8 mouse cellular contexts compared by ENCODE assay signal in the genomic region with DNA sequence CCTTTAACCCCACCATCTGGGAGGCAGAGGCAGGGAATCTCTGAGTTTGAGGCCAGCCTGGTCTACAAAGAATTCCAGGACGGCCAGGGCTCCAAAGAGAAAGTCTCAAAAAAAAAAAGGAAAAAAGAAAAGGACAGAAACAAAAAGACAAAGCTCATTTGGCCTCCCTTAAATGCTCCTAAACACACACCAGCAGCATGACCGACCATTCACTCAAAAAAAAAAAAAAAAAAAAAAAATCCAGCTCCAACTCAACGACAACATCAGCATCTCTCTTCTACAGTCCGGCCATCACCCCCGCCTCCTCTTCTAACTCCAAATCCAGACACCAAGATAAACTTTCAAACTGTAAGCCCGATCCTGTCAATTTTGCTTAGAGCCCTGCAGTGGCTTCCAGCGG. TPM values are rescaled to one million over a fixed set of nuclear protein-coding genes. Genes with fewer than 3 reads are reported as not detected.
A peak's percentile ranks its signal among the peaks of the same experiment; 100 is the strongest.
DNase-seq lines count a peak whose midpoint lies in the region; ATAC-seq and TF ChIP-seq lines count a peak whose summit lies in the region.

No protein-coding gene starts in this region.

- H3K9me3 ChIP-seq in heart, embryonic 14.5 days (ENCODE audit: control insufficient read depth, low read length), result no peaks in the 10 kb centered on the region
- H3K9me3 ChIP-seq in ES-E14 (ENCODE audit: control insufficient read depth, insufficient read depth, low read depth, low read length), result no peaks in the 10 kb centered on the region
- no peaks in the 10 kb centered on the region for H3K9me3 ChIP-seq in forebrain, embryonic 16.5 days (ENCODE audit: control insufficient read depth, low read length)
- H3K9me3 ChIP-seq in liver, postnatal 0 days (ENCODE audit: low read length), result no peaks in the 10 kb centered on the region

- 6% methylated on average over 7 of the region's 7 CpGs for WGBS in heart, embryonic 14.5 days
- 10% methylated on average over 7 of the region's 7 CpGs for WGBS in forebrain, embryonic 16.5 days
- 7% methylated on average over 7 of the region's 7 CpGs for WGBS in liver, postnatal 0 days (ENCODE audit: insufficient replicate concordance)

- peak overlapping the region; percentile 96 for H3K9ac ChIP-seq in heart, embryonic 14.5 days (ENCODE audit: low read length)
- peak overlapping the region; percentile 97 for H3K9ac ChIP-seq in ES-E14 (ENCODE audit: insufficient read depth, low read depth, low read length, poor library complexity, severe bottlenecking)
- peak overlapping the region; percentile 88 for H3K9ac ChIP-seq in forebrain, embryonic 16.5 days (replicated peaks; ENCODE audit: low read depth, low read length)
- H3K9ac ChIP-seq in liver, postnatal 0 days (replicated peaks), result peak overlapping the region; percentile 99

- DNase-seq in heart, postnatal 36 days, result no peak
- DNase-seq in ES-E14 (ENCODE audit: low read depth, low spot score), result no peak
- no peak for DNase-seq in liver, postnatal 0 days
- DNase-seq in cerebellum, postnatal 14 days, result no peak
- DNase-seq in cerebellum, postnatal 25 days, result no peak

- H3K4me2 ChIP-seq in heart, embryonic 14.5 days (ENCODE audit: low read length), result peak overlapping the region; percentile 77
- H3K4me2 ChIP-seq in forebrain, embryonic 16.5 days (ENCODE audit: low read length), result peak overlapping the region; percentile 98
- H3K4me2 ChIP-seq in liver, postnatal 0 days (ENCODE audit: low read depth, low read length), result peak overlapping the region; percentile 78

- H3K4me1 ChIP-seq in heart, embryonic 14.5 days (ENCODE audit: control insufficient read depth in 2 of 2, insufficient read depth in 2 of 2, low read length in 2 of 2), result peaks cover 5 to 13% of the 10 kb centered on the region in 2 experiments
- peaks cover 2 to 4% of the 10 kb centered on the region in 2 experiments; a peak in 2 of 4 replicates for H3K4me1 ChIP-seq in ES-E14 (ENCODE audit: control insufficient read depth in 2 of 2, insufficient read depth in 2 of 2, low read length in 2 of 2, poor library complexity in 1 of 2)
- H3K4me1 ChIP-seq in forebrain, embryonic 16.5 days (replicated peaks; ENCODE audit: control insufficient read depth, insufficient read depth, low read length), result peaks cover 19% of the 10 kb centered on the region
- H3K4me1 ChIP-seq in liver, postnatal 0 days (ENCODE audit: insufficient read depth), result peaks cover 11% of the 10 kb centered on the region

- intact Hi-C loops in heart, postnatal 36 days (cut with DNase I), result loop anchor here (2.0 kb wide), 1 partner anchor 30 kb away; no protein-coding TSS in a partner anchor

- peak overlapping the region; percentile 89 to 95 for H3K4me3 ChIP-seq in heart, embryonic 14.5 days (ENCODE audit: control insufficient read depth in 1 of 2, insufficient read depth in 1 of 2, low read depth in 1 of 2, low read length in 2 of 2)
- peak overlapping the region; percentile 89 to 93 for H3K4me3 ChIP-seq in ES-E14 (ENCODE audit: insufficient read depth in 1 of 2, low read depth in 1 of 2, low read length in 2 of 2, poor library complexity in 1 of 2, severe bottlenecking in 1 of 2)
- peak overlapping the region; percentile 98 for H3K4me3 ChIP-seq in forebrain, embryonic 16.5 days (replicated peaks; ENCODE audit: low read length)
- H3K4me3 ChIP-seq in liver, postnatal 0 days (ENCODE audit: low read depth, low read length), result peak overlapping the region; percentile 97

- H3K36me3 ChIP-seq in heart, embryonic 14.5 days (ENCODE audit: control insufficient read depth, insufficient read depth, low read length), result peaks cover 44% of the 10 kb centered on the region
- peaks cover 38% of the 10 kb centered on the region for H3K36me3 ChIP-seq in ES-E14 (ENCODE audit: control insufficient read depth, insufficient read depth, low read length, poor library complexity, severe bottlenecking)
- H3K36me3 ChIP-seq in forebrain, embryonic 16.5 days (ENCODE audit: control insufficient read depth, insufficient read depth), result peaks cover 28% of the 10 kb centered on the region
- peaks cover 37% of the 10 kb centered on the region for H3K36me3 ChIP-seq in liver, postnatal 0 days (replicated peaks; ENCODE audit: insufficient read depth, low read length)

- no peak for TF ChIP-seq CTCF in liver, postnatal 0 days (IDR thresholded peaks at IDR 0.05; ENCODE audit: low read depth)

- H3K27me3 ChIP-seq in heart, embryonic 14.5 days (ENCODE audit: control insufficient read depth, insufficient read depth, low read length), result no peaks in the 10 kb centered on the region
- H3K27me3 ChIP-seq in forebrain, embryonic 16.5 days (replicated peaks; ENCODE audit: control insufficient read depth, insufficient read depth, low read length), result no peaks in the 10 kb centered on the region
- no peaks in the 10 kb centered on the region for H3K27me3 ChIP-seq in liver, postnatal 0 days (ENCODE audit: insufficient read depth, low read length)

- ATAC-seq in heart, embryonic 14.5 days (ENCODE audit: insufficient number of reproducible peaks, insufficient read depth, low FRiP score, low read depth), result no peak
- no peak for ATAC-seq in forebrain, embryonic 16.5 days
- ATAC-seq in liver, postnatal 0 days, result no peak
- ATAC-seq in CD4-positive, CD25-positive, alpha-beta regulatory T cell, adult 4 months, result no peak

- in situ Hi-C loops in ES-E14 (cut with MboI; ENCODE audit: low sequenced_read_pairs in 2 of 2, unreplicated experiment in 2 of 2), result no loop called here

- no peak for TF ChIP-seq EP300 in liver, postnatal 0 days (IDR thresholded peaks at IDR 0.05; ENCODE audit: low read depth)

- H3K27ac ChIP-seq in heart, embryonic 14.5 days (replicated peaks in 1 of 2; ENCODE audit: control insufficient read depth in 1 of 2, insufficient read depth in 1 of 2, low read depth in 2 of 2, low read length in 2 of 2), result peak overlapping the region in 1 of 2 experiments; percentile 83; a peak in 2 of 4 replicates
- no peak overlapping the region for H3K27ac ChIP-seq in ES-E14 (ENCODE audit: insufficient read depth, low read depth, low read length, poor library complexity, severe bottlenecking)
- no peak overlapping the region for H3K27ac ChIP-seq in forebrain, embryonic 16.5 days (ENCODE audit: low read length)
- peak overlapping the region; percentile 90 for H3K27ac ChIP-seq in liver, postnatal 0 days (ENCODE audit: low read depth)

TF ChIP-seq in ES-E14, 5 proteins besides CTCF, POLR2A, EP300 and RAD21:
- TF ChIP-seq CHD2 (IDR thresholded peaks at IDR 0.05; ENCODE audit: low read depth, low read length), result no peak
- TF ChIP-seq ZNF384 (IDR thresholded peaks at IDR 0.05; ENCODE audit: low read depth, low read length), result peak; percentile 59; the same call in 1 of the 2 replicates
- TF ChIP-seq ZC3H11A (IDR thresholded peaks at IDR 0.05; ENCODE audit: borderline replicate concordance, low read depth, low read length), result no peak

RNA-seq across cellular contexts. Expression of a gene that starts 1.0 kb away (rescaled TPM):
- 263 and 280 TPM in 2 replicates for polyA plus RNA-seq in heart, embryonic 14.5 days (2014; fragmentation: Nextera tagmentation; extraction: Ambion mirVana)
- total RNA-seq in heart, postnatal 36 days (2021), result 10 to 100 TPM; 64.4 to 72.8 TPM
- total RNA-seq in ES-E14 (2012; rRNA removed), result 337 and 400 TPM in 2 replicates
- 271 and 273 TPM in 2 replicates for polyA plus RNA-seq in forebrain, embryonic 16.5 days (2015; fragmentation: Nextera tagmentation; extraction: Ambion mirVana)
- polyA plus RNA-seq in liver, postnatal 0 days (2015; fragmentation: Nextera tagmentation; extraction: Ambion mirVana), result 119 and 125 TPM in 2 replicates
- polyA plus RNA-seq in CD4-positive, CD25-positive, alpha-beta regulatory T cell, adult 4 months (2017; shearing (Covaris generic)), result 100 to 1,000 TPM; 175 to 208 TPM

RNA-seq across cellular contexts. Expression of a gene that starts 8.7 kb away (rescaled TPM):
- polyA plus RNA-seq in heart, embryonic 14.5 days (2014; fragmentation: Nextera tagmentation; extraction: Ambion mirVana), result 0.39 and 0.51 TPM in 2 replicates
- total RNA-seq in heart, postnatal 36 days (2021), result under 1 TPM; 0.06 to 0.16 TPM
- 0.22 and 0.58 TPM in 2 replicates for total RNA-seq in ES-E14 (2012; rRNA removed)
- polyA plus RNA-seq in forebrain, embryonic 16.5 days (2015; fragmentation: Nextera tagmentation; extraction: Ambion mirVana), result 0.13 and 0.40 TPM in 2 replicates
- polyA plus RNA-seq in liver, postnatal 0 days (2015; fragmentation: Nextera tagmentation; extraction: Ambion mirVana), result 0.06 and 0.09 TPM in 2 replicates
- not detected for polyA plus RNA-seq in CD4-positive, CD25-positive, alpha-beta regulatory T cell, adult 4 months (2017; shearing (Covaris generic))

RNA-seq across cellular contexts. Expression of a gene that starts 31.2 kb away (rescaled TPM):
- polyA plus RNA-seq in heart, embryonic 14.5 days (2014; fragmentation: Nextera tagmentation; extraction: Ambion mirVana), result 73.6 and 75.7 TPM in 2 replicates
- total RNA-seq in heart, postnatal 36 days (2021), result 10 to 100 TPM; 79.4 to 86.8 TPM
- total RNA-seq in ES-E14 (2012; rRNA removed), result 69.3 and 116 TPM in 2 replicates
- polyA plus RNA-seq in forebrain, embryonic 16.5 days (2015; fragmentation: Nextera tagmentation; extraction: Ambion mirVana), result 59.8 and 69.7 TPM in 2 replicates
- polyA plus RNA-seq in liver, postnatal 0 days (2015; fragmentation: Nextera tagmentation; extraction: Ambion mirVana), result 28.6 and 29.0 TPM in 2 replicates
- 10 to 100 TPM; 11.5 to 27.8 TPM for polyA plus RNA-seq in CD4-positive, CD25-positive, alpha-beta regulatory T cell, adult 4 months (2017; shearing (Covaris generic))

RNA-seq across cellular contexts. Expression of a gene that starts 56.4 kb away (rescaled TPM):
- polyA plus RNA-seq in heart, embryonic 14.5 days (2014; fragmentation: Nextera tagmentation; extraction: Ambion mirVana), result 6.9 and 7.4 TPM in 2 replicates
- 1 to 10 TPM; 4.9 to 5.3 TPM for total RNA-seq in heart, postnatal 36 days (2021)
- total RNA-seq in ES-E14 (2012; rRNA removed), result 3.4 and 4.9 TPM in 2 replicates
- polyA plus RNA-seq in forebrain, embryonic 16.5 days (2015; fragmentation: Nextera tagmentation; extraction: Ambion mirVana), result 3.7 and 4.0 TPM in 2 replicates
- polyA plus RNA-seq in liver, postnatal 0 days (2015; fragmentation: Nextera tagmentation; extraction: Ambion mirVana), result 4.1 and 4.2 TPM in 2 replicates
- 10 to 100 TPM in 1 of 2 experiments, 1 to 10 TPM in 1; 7.4 to 19.9 TPM for polyA plus RNA-seq in CD4-positive, CD25-positive, alpha-beta regulatory T cell, adult 4 months (2017; shearing (Covaris generic))

RNA-seq across cellular contexts. Expression of a gene that starts 56.4 kb away (rescaled TPM):
- 10.5 and 11.0 TPM in 2 replicates for polyA plus RNA-seq in heart, embryonic 14.5 days (2014; fragmentation: Nextera tagmentation; extraction: Ambion mirVana)
- total RNA-seq in heart, postnatal 36 days (2021), result 1 to 10 TPM; 3.7 to 4.3 TPM
- total RNA-seq in ES-E14 (2012; rRNA removed), result 4.4 and 7.4 TPM in 2 replicates
- 3.3 and 3.7 TPM in 2 replicates for polyA plus RNA-seq in forebrain, embryonic 16.5 days (2015; fragmentation: Nextera tagmentation; extraction: Ambion mirVana)
- 2.1 and 2.2 TPM in 2 replicates for polyA plus RNA-seq in liver, postnatal 0 days (2015; fragmentation: Nextera tagmentation; extraction: Ambion mirVana)
- polyA plus RNA-seq in CD4-positive, CD25-positive, alpha-beta regulatory T cell, adult 4 months (2017; shearing (Covaris generic)), result 10 to 100 TPM in 1 of 2 experiments, 1 to 10 TPM in 1; 8.0 to 16.2 TPM
